Mouse (Mus musculus) kidney, adult 2 months (tissue): ENCODE results near the gene Sp9.

ENCODE experiments used
- CTCF ChIP-seq: fragments of 200-500 bp; conservative IDR thresholded peaks from 2 replicates; pipeline ENCODE4 v1.5.1; 2011; ENCODE audit warnings: low read depth, mild to moderate bottlenecking, control low read depth, low read length, moderate library complexity, mixed read lengths; ENCODE audit not compliant: insufficient read depth, insufficient read length
- POLR2A ChIP-seq: fragments of 200-500 bp; IDR thresholded peaks from one replicate; pipeline ENCODE4 v1.6.1; 2011; ENCODE audit warnings: low read depth, low read length, control low read depth

DNA sequence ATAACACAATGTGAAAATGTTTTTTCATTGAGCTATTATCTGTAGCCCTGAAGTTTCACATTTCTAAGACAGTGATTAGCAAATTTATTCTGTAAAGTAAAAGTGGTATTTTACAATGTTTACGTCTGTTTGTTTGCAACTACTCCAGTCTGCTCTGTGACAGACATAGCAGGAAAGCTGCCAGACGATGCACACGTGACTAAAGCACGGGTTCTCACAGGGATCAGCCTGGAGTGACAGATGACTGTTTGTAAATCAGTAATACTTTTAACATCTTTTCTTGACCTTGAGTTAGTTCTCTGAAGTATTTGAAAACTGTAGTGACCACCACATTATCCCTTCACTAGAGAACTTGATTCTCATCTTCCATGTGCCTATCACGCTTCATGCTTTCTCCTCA, 32.8 kb downstream of the Sp9 start:
- TF ChIP-seq POLR2A (no peak), CTCF (no peak)
